Mouse (Mus musculus) R1 (cell line): ENCODE measurements around the gene Exoc8.
A peak's percentile ranks its signal among the peaks of the same experiment; 100 is the strongest.

Source experiments
- DNase-seq: peaks from one replicate; pipeline ENCODE4 v3.0.0-alpha.2; 2018; ENCODE audit warnings: low read depth, low spot score

The Exoc8 gene

GRCm38 (mm10) chr8:124897386-124898250 lies at the start of gene Exoc8, which contains the start of gene Sprtn:
TSS of gene Exoc8 (minus strand) at chr8:124897705.
TSS of gene Sprtn (plus strand) at chr8:124897886.
- DNase-seq = peak; percentile 93

- no peak for DNase-seq
Observed at GRCm38 (mm10) chr8:124944406-124944805, 46.9 kb upstream of the Exoc8 start.

- DNase-seq = no peak
Observed at GRCm38 (mm10) chr8:124943801-124944200, 46.3 kb upstream of the Exoc8 start.

GRCm38 (mm10) chr8:124937293-124937692 lies 39.8 kb upstream of the Exoc8 start:
- DNase-seq = no peak

- no peak for DNase-seq
Observed at GRCm38 (mm10) chr8:124936699-124937098, 39.2 kb upstream of the Exoc8 start.

GRCm38 (mm10) chr8:124935116-124935515 lies 37.6 kb upstream of the Exoc8 start:
- DNase-seq = peak; percentile 56

- no peak for DNase-seq
Observed at GRCm38 (mm10) chr8:124932435-124932834, 34.9 kb upstream of the Exoc8 start.

GRCm38 (mm10) chr8:124930649-124931048 lies 33.1 kb upstream of the Exoc8 start:
- peak; percentile 77 for DNase-seq

GRCm38 (mm10) chr8:124930086-124930485 lies 32.6 kb upstream of the Exoc8 start:
- no peak for DNase-seq

- no peak for DNase-seq
Observed at GRCm38 (mm10) chr8:124929006-124929405, 31.5 kb upstream of the Exoc8 start.

GRCm38 (mm10) chr8:124926351-124926771 lies 28.9 kb upstream of the Exoc8 start:
- no peak for DNase-seq

- DNase-seq = no peak
Observed at GRCm38 (mm10) chr8:124925544-124926266, 28.2 kb upstream of the Exoc8 start.

GRCm38 (mm10) chr8:124923971-124924652 lies 26.6 kb upstream of the Exoc8 start:
- no peak for DNase-seq

GRCm38 (mm10) chr8:124922490-124923089 lies 25.1 kb upstream of the Exoc8 start:
- no peak for DNase-seq

GRCm38 (mm10) chr8:124921369-124922279 lies 24.1 kb upstream of the Exoc8 start:
- no peak for DNase-seq

GRCm38 (mm10) chr8:124917741-124918484 lies 20.4 kb upstream of the Exoc8 start:
- DNase-seq = no peak

- no peak for DNase-seq
Observed at GRCm38 (mm10) chr8:124914061-124914460, 16.6 kb upstream of the Exoc8 start.

- no peak for DNase-seq
Observed at GRCm38 (mm10) chr8:124911938-124912872, 14.7 kb upstream of the Exoc8 start.

GRCm38 (mm10) chr8:124910349-124910748 lies 12.8 kb upstream of the Exoc8 start:
- DNase-seq = no peak
